Mouse (Mus musculus) T-helper 1 cell (primary cell): Measurements from ENCODE around the gene Ssh3.

Experiments
- in situ Hi-C: fragments of 300-600 bp; cut with MboI, MseI; formaldehyde crosslinking; loops from one replicate; pipeline ENCODE4 v1.15.1; 2025; ENCODE audit warnings: high pct_unique_total_duplicates

Ssh3 gene

DNA sequence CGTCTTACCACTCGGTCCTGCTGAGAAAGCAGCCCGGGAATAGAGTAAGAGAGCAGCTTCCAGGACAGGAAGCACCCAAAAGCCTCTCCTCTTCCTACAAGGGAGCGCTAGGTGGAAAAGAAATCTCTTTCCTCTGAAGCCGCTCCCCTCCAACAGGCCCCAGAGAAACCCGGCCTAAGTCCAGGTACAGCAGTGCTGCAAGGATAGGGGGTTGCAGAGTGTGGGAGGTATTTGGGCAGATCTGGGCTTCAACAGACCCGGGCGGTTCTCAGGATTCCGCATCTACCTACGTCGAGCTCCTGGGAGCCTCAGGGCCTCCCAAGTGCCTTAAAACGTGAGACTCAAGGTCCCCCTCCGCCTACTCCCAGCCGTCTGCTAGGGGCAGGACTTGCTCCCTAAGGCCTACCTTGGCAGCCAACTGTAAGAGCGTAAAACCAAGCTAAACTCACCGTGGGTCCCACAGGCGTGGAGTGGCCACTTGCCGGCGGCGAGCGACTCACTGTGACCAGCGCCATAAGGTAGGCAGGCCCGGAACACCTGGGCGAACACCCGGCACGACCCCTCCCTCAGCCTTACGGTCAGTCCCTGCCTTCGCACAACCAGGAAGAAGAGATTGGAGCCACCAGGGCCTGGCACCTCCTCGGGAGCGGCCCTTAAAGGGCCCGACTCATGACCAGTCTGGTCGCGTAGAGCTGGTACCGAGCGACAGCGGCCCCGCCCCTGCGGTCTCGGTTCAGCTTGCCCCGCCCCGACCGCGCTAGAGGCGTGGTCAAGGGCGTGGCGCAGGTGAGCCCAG is at the start of gene Ssh3:
TSS of gene Ssh3 (minus strand) at position 615 of the 796 bp plus-strand sequence.
- in situ Hi-C loops: no loop called here

GRCm38 (mm10) chr19:4317181-4317580 is 48.2 kb upstream of the Ssh3 start:
- in situ Hi-C loops: no loop called here

- in situ Hi-C loops: no loop called here
Observed at GRCm38 (mm10) chr19:4315223-4315944, 46.4 kb upstream of the Ssh3 start.

DNA sequence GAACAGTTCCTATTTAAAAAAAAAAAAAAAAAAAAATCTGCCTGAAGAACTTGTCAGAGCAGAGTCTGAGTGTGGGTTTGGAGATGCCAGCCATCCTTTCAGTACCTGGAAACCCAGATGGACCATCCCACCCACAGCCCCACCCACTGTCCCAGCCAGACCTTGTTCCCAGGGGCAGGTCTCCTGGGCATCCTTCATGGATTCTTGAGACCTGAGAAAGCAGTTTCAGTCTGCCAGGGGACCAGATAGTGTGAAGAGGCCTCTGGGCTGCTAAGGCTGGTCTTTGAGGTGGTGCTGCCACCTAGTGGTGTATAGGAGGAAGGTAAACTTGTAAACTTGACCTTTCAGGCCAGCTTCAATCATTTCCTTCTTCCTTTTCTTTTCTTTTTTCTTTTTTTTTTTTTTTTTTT is 40.8 kb upstream of the Ssh3 start:
- in situ Hi-C loops: loop anchor here (5.0 kb wide), 1 partner anchor 52 kb away; no protein-coding TSS in a partner anchor

GRCm38 (mm10) chr19:4309302-4309701 is 40.3 kb upstream of the Ssh3 start:
- in situ Hi-C loops: no loop called here

DNA sequence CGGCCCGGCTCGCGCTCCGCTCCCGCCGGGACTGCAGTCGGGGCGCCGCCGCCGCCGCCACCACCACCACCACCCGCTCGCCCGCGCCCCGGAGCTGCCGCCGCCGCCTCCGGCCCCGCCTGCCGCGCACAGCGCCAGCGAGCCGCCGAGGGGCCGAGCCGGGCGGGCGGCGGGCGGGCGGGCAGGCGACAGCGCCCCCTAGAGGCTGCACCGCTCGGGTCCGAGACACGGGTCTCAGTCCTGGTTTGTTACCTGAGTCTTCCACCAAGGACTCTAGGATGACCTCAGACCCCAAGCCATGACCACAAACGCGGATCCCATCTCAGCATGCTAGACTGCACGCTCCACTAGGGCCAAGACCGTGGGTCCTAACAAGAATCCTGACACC is 37.2 kb upstream of the Ssh3 start, which contains the start of gene Grk2:
TSS of gene Grk2 (minus strand) at position 33 of the 388 bp plus-strand sequence.
- in situ Hi-C loops: no loop called here

- in situ Hi-C loops: no loop called here
Observed at GRCm38 (mm10) chr19:4305491-4306189, 36.7 kb upstream of the Ssh3 start.

GRCm38 (mm10) chr19:4304871-4305321 is 35.9 kb upstream of the Ssh3 start:
- in situ Hi-C loops: no loop called here

- in situ Hi-C loops: no loop called here
Observed at GRCm38 (mm10) chr19:4304251-4304821, 35.4 kb upstream of the Ssh3 start.

DNA sequence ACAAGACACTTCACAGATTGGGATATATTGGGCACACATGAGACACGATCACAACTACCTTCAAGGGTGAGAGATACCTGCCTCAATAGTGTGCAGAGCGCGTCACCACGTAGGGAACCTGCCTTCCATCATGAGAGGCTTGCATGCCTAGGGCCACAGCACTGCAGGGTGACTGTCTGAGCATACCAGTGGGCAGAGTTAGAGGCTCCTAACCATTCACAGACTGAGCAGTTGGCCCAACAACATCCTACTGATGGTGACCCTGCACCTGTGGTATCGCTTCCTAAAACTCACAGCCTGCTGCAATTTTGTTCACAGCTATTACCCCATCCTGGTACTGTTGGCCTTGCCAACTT is 34.6 kb upstream of the Ssh3 start:
- in situ Hi-C loops: no loop called here

- in situ Hi-C loops: no loop called here
Observed at GRCm38 (mm10) chr19:4302936-4303639, 34.1 kb upstream of the Ssh3 start.

- in situ Hi-C loops: no loop called here
Observed at GRCm38 (mm10) chr19:4301735-4302651, 33.0 kb upstream of the Ssh3 start.

- in situ Hi-C loops: no loop called here
Observed at GRCm38 (mm10) chr19:4300852-4301734, 32.1 kb upstream of the Ssh3 start.

DNA sequence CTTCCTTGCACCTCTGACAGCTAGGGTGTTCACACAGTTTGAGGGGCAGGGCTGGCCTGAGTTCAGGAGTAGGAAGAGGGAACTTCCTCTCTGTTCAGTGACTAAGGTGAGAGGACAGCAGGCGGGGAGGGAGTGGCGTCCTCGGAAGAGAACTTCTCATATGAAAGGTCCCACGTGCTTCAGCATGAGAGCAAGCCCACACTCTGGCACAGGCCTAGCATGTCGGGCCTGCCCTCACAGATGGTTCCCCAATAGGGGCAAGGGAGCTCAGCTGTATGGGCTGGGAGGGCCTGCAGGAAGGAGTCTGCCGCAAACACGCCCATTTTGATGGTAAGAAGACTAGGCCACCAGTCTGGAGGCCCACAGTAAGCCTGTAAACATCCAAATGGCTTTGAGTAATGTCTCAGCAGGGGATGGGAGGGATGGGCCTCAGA is 31.3 kb upstream of the Ssh3 start:
- in situ Hi-C loops: no loop called here

DNA sequence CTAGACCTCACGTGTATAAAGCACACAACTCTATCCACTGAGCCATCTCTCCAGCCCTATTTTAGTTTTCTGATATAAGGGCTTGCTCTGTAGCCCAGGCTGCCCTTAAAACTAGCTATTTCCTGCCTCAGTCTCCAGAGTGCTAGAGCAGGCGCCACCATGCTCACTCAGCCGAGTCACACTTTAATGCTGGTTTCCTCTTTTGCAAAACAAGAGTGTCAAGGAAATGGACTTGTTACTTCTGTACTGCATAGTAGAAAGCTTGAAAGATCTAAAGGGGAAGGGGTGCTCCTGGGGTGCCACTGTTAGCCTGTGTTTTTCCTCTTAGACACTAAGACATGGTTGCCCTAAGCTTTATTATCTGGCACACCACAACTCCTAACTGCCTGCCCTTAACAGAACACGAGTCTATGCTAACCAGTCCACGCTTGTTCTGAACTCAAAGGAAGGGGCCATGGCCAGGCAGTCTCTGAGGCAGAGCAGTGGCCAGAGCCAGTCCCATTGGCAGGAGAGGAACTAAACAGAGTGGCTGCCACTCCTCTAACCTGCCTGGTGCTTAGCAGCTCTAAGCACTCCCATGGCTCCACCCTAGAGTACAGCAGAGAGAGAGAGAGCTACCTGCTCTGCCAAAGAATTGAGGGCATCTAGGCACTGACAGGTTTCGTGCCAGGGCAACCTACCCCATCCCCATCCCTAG is 30.7 kb upstream of the Ssh3 start:
- in situ Hi-C loops: no loop called here

- in situ Hi-C loops: no loop called here
Observed at GRCm38 (mm10) chr19:4299126-4299525, 30.1 kb upstream of the Ssh3 start.

DNA sequence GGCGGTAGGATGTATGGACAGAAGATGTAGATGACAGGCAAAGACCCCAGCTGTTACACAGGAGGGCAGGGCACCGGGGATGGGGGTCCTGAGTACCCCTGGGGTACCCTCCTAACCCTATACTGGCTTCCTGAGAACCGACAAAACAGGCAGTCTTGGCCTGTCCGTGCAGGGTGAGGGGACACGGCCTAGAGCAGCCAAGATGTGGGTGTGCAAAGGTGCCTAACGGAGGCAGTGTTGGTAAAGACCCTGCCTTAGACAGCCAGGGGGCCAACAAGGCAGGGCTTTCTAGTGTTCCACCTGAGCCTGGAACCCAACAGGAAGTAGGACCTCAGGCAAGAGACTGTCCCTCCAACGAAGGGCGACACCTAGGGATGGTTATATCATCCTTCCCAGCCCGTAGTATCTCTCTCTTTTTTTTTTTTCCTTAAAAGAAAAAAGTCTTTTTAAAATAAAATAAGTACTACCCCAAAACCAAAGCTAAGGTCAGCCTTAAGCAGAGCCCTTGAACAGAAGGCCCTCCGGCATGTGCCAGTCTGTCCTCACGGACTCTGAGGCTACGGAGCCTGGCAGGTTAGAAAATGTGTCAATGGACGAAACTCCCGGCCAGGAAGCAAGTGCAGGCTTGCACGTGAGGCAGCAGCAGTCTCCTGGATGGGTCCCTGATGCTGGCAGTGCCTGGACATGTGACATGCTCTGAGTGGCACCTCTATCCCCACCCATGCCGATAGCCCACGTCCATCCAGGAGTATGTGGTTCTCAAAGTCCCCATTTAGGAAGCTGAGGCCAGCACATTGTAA is 29.5 kb upstream of the Ssh3 start:
- in situ Hi-C loops: no loop called here

DNA sequence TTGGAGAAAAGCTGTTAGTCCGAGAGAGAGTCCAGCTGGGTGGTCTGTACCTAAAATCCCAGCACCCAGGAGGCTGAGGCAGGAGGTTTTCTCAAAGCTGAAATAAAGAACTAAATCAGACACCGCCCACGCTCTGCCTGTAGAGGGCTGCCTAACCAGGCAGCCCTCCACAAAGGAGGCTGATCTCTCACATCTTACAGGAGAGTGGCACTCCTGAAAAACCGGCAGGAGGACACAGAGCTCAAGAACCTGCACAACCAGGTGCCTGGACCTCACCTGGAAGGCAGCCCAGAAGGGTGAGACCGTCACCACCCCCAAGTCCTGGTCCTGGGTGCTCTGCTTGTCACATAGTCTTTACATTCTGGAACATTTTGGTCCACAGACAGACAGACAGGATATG is 28.9 kb upstream of the Ssh3 start:
- in situ Hi-C loops: no loop called here
